Mouse (Mus musculus) adrenal gland, postnatal 36 days (tissue): Measurements from ENCODE around the gene Atp5d. TPM values are rescaled to one million over a fixed set of nuclear protein-coding genes. Genes with fewer than 3 reads are reported as not detected.

ENCODE experiments used
- DNase-seq, 2 experiments: peaks; one replicate each; pipeline ENCODE4 v3.0.0; 2021; ENCODE audit warnings: mixed read lengths in 1 of 2
- total RNA-seq, 2 experiments: library from RNA; stranded (reverse); gene quantifications; 2 replicates each; pipeline ENCODE4 v1.2.3; 2021

Atp5d gene
- total RNA-seq, 2 experiments from 2014 or later: 561 to 735 TPM

GRCm38 (mm10) chr10:80116927-80117691, 21.3 kb upstream of the Atp5d start:
- peak; percentile 53 to 65 for DNase-seq

- no peak for DNase-seq
These were observed 20.7 kb upstream of the Atp5d start for GRCm38 (mm10) chr10:80117736-80118135.

DNA sequence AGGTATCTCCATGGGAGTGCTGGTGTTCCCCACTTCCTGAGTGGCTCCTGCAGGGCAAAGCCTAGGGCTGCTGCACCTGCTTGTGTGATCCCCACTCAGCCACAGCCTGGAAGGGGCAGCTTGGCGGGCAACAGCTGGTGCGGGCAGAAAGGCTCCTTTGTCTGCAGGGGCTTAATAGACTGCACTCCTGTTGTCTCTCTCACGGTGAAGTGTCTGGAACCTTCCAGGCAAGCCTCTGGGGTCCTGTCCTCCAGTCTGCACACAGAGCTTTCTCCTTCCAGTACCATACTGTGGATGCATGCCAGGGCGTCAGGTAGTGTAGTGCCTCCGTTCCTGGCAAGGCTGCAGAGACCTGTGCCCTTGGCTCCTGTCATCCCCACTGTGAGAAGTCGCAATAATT, 19.9 kb upstream of the Atp5d start:
- no peak for DNase-seq

DNA sequence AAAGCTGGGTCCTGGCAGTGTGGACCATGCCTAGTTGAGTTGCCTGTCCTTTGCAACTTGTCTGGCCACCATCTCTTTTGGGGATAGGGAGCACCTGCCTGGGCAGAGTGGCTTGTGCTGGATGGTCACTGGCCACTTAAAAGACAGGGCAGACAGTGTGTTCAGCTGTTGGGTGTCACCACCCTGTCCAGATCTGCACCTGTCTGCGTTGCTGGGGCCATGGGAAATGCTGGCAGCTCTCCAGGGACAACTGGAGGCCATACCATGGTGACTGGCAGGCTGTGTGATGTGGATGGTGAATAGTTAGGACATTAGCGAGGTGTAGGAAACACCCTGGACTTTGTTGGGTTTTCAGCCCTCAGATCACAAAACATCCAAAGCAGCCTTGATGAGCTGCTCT, 18.3 kb upstream of the Atp5d start:
- DNase-seq: no peak

- no peak for DNase-seq
These were observed 16.8 kb upstream of the Atp5d start for GRCm38 (mm10) chr10:80121639-80122038.

- no peak for DNase-seq
These were observed 14.4 kb upstream of the Atp5d start for GRCm38 (mm10) chr10:80123932-80124562.

GRCm38 (mm10) chr10:80127920-80128319, 10.5 kb upstream of the Atp5d start:
- DNase-seq: no peak

GRCm38 (mm10) chr10:80129846-80130245, 8.6 kb upstream of the Atp5d start:
- no peak for DNase-seq

GRCm38 (mm10) chr10:80130403-80131031, 7.9 kb upstream of the Atp5d start:
- DNase-seq: no peak

- peak; percentile 72 to 78 for DNase-seq
These were observed 7.0 kb upstream of the Atp5d start for GRCm38 (mm10) chr10:80131316-80131951.

- DNase-seq: no peak
These were observed 6.5 kb upstream of the Atp5d start for GRCm38 (mm10) chr10:80131952-80132350.

DNA sequence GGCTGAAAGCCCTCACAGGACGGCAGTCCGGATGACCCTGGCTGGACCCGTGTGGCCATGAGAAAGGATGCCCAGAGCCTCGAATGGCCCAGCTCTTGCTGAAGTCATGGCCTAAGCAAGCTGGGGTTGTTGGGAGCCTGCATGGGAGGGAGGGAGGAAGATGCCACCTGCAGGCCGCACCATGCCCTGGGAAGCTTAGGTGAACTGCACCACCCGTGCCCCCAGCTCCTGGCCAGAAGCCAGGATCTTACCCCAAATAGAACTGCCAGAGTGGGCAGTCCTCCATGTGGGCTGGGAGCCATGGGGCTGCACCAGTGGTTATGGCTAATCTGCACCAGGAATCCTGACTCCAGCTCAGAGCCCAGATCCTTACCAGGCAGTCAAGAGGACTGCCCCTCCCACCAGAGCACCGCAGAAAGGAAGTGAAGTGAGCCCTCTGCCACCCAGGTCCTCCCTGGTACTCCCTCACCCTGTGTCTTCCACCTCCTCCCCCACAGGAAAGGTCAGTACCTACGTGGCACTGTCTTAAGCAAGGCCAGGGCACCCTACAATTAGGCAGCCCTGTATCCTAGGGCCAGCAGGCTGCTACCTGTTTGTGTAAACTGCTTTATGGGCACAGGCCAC, 5.1 kb upstream of the Atp5d start:
- peak; percentile 40 to 61 for DNase-seq

GRCm38 (mm10) chr10:80134421-80134820, 4.0 kb upstream of the Atp5d start:
- peak in 1 of 2 experiments; percentile 53 for DNase-seq

- no peak for DNase-seq
These were observed 3.3 kb upstream of the Atp5d start for GRCm38 (mm10) chr10:80135161-80135560.

GRCm38 (mm10) chr10:80135641-80136040, 2.8 kb upstream of the Atp5d start:
- DNase-seq: no peak

GRCm38 (mm10) chr10:80136179-80136951, 2.1 kb upstream of the Atp5d start:
- peak in 1 of 2 experiments; percentile 59 for DNase-seq

DNA sequence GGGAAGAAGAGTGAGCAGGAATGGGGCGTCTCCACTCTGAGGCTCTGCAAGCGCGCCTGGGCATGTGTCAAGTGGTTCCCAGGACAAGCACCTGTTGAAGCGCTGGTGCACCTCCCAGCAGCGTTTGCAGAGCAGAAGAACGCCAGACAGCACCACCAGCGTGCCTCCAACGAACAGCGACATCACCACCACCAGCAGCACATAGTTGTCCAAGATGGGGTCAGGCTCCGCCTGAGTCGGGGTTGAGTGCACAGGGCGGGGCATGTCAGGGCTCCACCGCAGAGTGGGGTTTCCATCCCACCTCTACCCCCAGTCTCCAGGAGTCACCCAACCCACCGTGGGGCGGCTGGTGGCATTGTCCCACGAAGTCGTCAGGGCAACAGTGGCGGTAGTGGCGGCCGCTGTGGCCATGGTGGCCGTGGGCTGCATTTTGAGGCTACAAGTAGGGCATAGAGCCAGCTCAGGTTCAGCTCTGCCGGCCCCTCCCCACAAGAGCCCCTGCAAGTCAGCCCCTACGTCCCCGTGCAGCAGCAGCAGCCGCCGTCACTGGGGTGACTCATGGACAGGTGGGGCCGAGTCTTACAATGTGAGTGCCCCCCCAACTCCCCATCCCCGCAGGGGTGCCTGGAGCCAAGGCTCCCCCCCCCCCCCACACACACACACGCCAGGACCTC, 1.3 kb upstream of the Atp5d start:
- peak in 1 of 2 experiments; percentile 56 for DNase-seq

DNA sequence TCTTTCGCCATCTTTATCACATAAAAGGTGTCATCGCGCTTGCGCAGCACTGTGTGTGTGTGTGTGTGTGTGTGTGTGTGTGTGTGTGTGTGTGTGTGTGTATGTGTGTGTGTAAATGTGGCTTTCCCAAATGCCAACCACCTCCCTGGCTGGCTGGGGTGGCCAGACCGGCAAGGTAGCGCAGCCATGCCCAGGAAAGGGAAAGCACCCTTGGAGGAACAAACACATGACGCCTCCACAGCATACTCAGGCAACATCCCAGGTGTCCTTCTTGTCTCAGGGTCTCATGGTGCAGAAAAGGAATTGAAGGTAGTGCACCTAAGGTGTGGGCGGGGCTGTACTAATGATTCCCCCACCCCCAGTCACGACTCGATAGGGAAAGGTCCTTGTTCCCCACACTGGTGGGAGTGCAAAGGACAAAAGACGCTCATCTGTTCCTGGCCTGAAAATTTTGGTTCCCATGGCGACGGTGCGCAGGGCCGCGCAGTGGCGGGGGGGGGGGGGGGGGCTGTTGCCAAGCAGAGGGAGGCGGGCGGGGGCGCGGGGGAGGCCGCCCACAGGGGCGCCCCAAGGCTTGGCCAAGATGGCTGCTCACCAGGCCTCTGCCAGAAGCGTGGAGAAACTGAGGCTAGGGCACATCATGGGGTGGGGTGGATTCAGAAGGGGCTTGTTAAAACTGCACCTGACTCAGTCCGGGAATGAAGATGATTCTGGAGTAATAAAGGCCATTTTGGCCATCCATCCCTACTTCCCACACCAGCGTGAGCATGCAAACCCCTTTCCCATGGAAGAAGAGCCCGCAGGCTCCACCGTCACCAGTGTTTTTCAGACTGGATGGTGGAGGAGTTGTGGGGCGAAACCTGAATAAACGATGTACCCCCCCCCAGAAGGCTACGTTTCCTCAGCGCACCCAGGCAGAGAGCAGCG, 543 bp upstream of the Atp5d start:
- DNase-seq: peak in 1 of 2 experiments; percentile 45

DNA sequence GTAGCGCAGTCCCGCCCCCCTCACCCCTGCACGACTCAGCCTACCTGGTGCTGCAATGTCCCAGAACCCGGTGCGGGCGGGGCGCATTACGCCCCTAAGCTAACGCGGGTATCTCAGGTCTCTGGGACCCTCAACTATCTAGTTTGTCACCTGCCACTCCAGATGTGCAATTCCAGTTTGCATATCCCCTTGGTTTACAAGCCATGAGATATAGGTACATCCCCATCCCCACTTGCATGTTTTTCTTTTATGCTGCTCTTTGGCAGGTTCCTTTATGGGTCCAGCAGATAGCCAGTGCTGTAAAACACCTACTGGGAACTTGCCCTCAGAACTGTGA, 975 bp downstream of the Atp5d start:
- DNase-seq: no peak
